ENCODE assay signal across 18 mouse cellular contexts in the genomic region with DNA sequence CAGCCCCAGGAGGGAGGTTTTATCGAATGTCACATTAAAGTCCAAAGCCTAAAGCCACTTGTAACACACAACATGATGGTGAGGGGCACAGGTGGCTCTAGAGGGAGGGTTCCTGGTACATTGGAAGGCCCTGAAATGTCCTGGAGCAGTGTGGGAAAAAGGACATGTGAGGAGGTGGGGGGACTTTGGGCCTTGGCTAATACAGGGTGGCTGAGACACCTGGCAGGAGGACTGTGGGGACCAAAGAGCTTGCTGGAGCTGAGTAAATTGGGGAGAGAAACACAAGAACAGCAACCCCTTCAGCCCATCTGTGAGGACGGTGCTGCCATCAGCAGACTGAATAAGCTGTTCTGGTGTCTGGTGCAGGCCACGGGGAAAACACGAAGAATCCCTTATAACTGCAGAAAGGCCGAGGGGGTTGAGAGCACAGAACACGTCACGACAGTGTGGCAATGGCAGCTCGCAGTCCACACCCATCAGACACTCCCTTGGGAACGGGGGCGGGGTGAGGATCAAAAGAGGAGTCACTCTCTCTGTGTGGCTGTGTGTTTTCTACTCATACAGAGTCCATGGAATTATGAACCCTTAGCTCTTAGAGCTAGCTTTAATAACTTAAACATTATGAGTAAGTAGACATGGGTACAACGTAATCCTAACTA. TPM values are rescaled to one million over a fixed set of nuclear protein-coding genes. Genes with fewer than 3 reads are reported as not detected.
A peak's percentile ranks its signal among the peaks of the same experiment; 100 is the strongest.
DNase-seq lines count a peak whose midpoint lies in the region; ATAC-seq lines count a peak whose summit lies in the region.
"Had no signal": no experiment of that assay in that cellular context is flagged by ENCODE, and none has a peak within 500 bp of the region (broad histone marks: within the 10 kb centered on the region; RNA-seq: fewer than 3 reads in every experiment).

No protein-coding gene starts in this region.

- DNase-seq in adrenal gland, postnatal 14 days: peak; percentile 61
- no peak for DNase-seq in adrenal gland, adult 8-10 months
- DNase-seq in heart, embryonic 10.5 days (ENCODE audit: low spot score): peak; percentile 69
- no peak for DNase-seq in heart, adult 9 months (ENCODE audit: low spot score in 2 of 2)
- DNase-seq in 3134 (ENCODE audit: extremely low read depth, insufficient read length, low spot score): peak; percentile 46
- no peak for DNase-seq in layer of hippocampus, adult 9-11 months
- DNase-seq: adrenal gland, postnatal 25 days; cerebellum, adult 18-20 months; cerebellum, adult 9-11 months; cerebellum, postnatal 36 days; heart, postnatal 10 days; kidney, adult 11 months had no signal

- no peaks in the 10 kb centered on the region for H3K9me3 ChIP-seq in heart, embryonic 10.5 days
- H3K9me3 ChIP-seq in intestine, embryonic 16.5 days (ENCODE audit: control insufficient read depth, low read length): no peaks in the 10 kb centered on the region
- H3K9me3 ChIP-seq in hindbrain, embryonic 16.5 days (ENCODE audit: control insufficient read depth, low read length): no peaks in the 10 kb centered on the region
- H3K9me3 ChIP-seq: embryonic facial prominence, embryonic 13.5 days; forebrain, embryonic 12.5 days; hindbrain, embryonic 13.5 days had no signal

- peak; percentile 67 for ATAC-seq in intestine, embryonic 16.5 days
- ATAC-seq in hindbrain, embryonic 16.5 days: no peak
- ATAC-seq: forebrain, embryonic 16.5 days had no signal

- no peaks in the 10 kb centered on the region for H3K27me3 ChIP-seq in heart, embryonic 10.5 days (ENCODE audit: insufficient read depth, poor library complexity, severe bottlenecking)
- no peaks in the 10 kb centered on the region for H3K27me3 ChIP-seq in intestine, embryonic 16.5 days (replicated peaks; ENCODE audit: control insufficient read depth, insufficient read depth, low read length)
- H3K27me3 ChIP-seq in hindbrain, embryonic 16.5 days (replicated peaks; ENCODE audit: control insufficient read depth, insufficient read depth, low read length): no peaks in the 10 kb centered on the region
- H3K27me3 ChIP-seq: embryonic facial prominence, embryonic 13.5 days; forebrain, embryonic 12.5 days; hindbrain, embryonic 13.5 days had no signal

- H3K4me3 ChIP-seq in heart, embryonic 10.5 days: no peak overlapping the region
- no peak overlapping the region for H3K4me3 ChIP-seq in intestine, embryonic 16.5 days (ENCODE audit: low read length)
- no peak overlapping the region for H3K4me3 ChIP-seq in hindbrain, embryonic 16.5 days (ENCODE audit: low read length)
- H3K4me3 ChIP-seq: embryonic facial prominence, embryonic 13.5 days; forebrain, embryonic 12.5 days; hindbrain, embryonic 13.5 days had no signal

- no peak overlapping the region for H3K4me2 ChIP-seq in intestine, embryonic 16.5 days (ENCODE audit: low read depth, low read length)
- no peak overlapping the region for H3K4me2 ChIP-seq in hindbrain, embryonic 16.5 days (ENCODE audit: low read length)
- H3K4me2 ChIP-seq: embryonic facial prominence, embryonic 13.5 days; forebrain, embryonic 12.5 days; hindbrain, embryonic 13.5 days had no signal

- H3K9ac ChIP-seq in intestine, embryonic 16.5 days (ENCODE audit: low read depth, low read length): no peak overlapping the region
- H3K9ac ChIP-seq in hindbrain, embryonic 16.5 days (ENCODE audit: low read depth, low read length): no peak overlapping the region
- H3K9ac ChIP-seq: embryonic facial prominence, embryonic 13.5 days; forebrain, embryonic 12.5 days; hindbrain, embryonic 13.5 days had no signal

- H3K27ac ChIP-seq in heart, embryonic 10.5 days: no peak overlapping the region
- H3K27ac ChIP-seq in intestine, embryonic 16.5 days (ENCODE audit: low read length): no peak overlapping the region
- no peak overlapping the region for H3K27ac ChIP-seq in hindbrain, embryonic 16.5 days (ENCODE audit: low read depth, low read length)
- H3K27ac ChIP-seq: embryonic facial prominence, embryonic 13.5 days; forebrain, embryonic 12.5 days; hindbrain, embryonic 13.5 days had no signal

- WGBS in heart, embryonic 10.5 days: 77% methylated on average over 11 of the region's 11 CpGs
- 77% methylated on average over 11 of the region's 11 CpGs for WGBS in intestine, embryonic 16.5 days
- 87% methylated on average over 11 of the region's 11 CpGs for WGBS in hindbrain, embryonic 16.5 days

- peaks cover 23% of the 10 kb centered on the region for H3K4me1 ChIP-seq in heart, embryonic 10.5 days
- peaks cover 20% of the 10 kb centered on the region for H3K4me1 ChIP-seq in intestine, embryonic 16.5 days (ENCODE audit: control insufficient read depth, insufficient read depth, low read length)
- H3K4me1 ChIP-seq in hindbrain, embryonic 16.5 days (ENCODE audit: control insufficient read depth, insufficient read depth, low read depth, low read length): peaks cover 13% of the 10 kb centered on the region
- H3K4me1 ChIP-seq: forebrain, embryonic 12.5 days had no signal

- H3K36me3 ChIP-seq in heart, embryonic 10.5 days: 0 out of 2 replicates have a peak, but pooled peaks cover 2% of the 10 kb centered on the region
- H3K36me3 ChIP-seq in intestine, embryonic 16.5 days (ENCODE audit: control insufficient read depth, insufficient read depth, low read length): no peaks in the 10 kb centered on the region
- no peaks in the 10 kb centered on the region for H3K36me3 ChIP-seq in hindbrain, embryonic 16.5 days (ENCODE audit: control insufficient read depth, insufficient read depth, low read length)
- H3K36me3 ChIP-seq: hindbrain, embryonic 13.5 days had no signal

RNA-seq across cellular contexts. Expression of gene Yy1, which starts 24.4 kb away (rescaled TPM):
- total RNA-seq in adrenal gland, postnatal 14 days (2021): 74.2 and 77.6 TPM in 2 replicates
- total RNA-seq in adrenal gland, adult 8-10 months (2022): 10 to 100 TPM; 65.4 to 76.7 (median 70.7) TPM
- 11.8 and 17.5 TPM in 2 replicates for polyA plus RNA-seq in heart, embryonic 10.5 days (2016; fragmentation: Nextera tagmentation; extraction: Ambion mirVana)
- polyA plus RNA-seq in intestine, embryonic 16.5 days (2015; fragmentation: Nextera tagmentation; extraction: Ambion mirVana): 10.0 and 11.4 TPM in 2 replicates
- 9.7 and 9.8 TPM in 2 replicates for polyA plus RNA-seq in hindbrain, embryonic 16.5 days (2015; fragmentation: Nextera tagmentation; extraction: Ambion mirVana)

Comparison
In these comparisons a context has a peak if more than half of its experiments do, and no peak if none do; other contexts are left out.
1. DNase-seq: peak in adrenal gland, postnatal 14 days (single experiment), heart, embryonic 10.5 days (single experiment) and 3134 (single experiment); none in adrenal gland, adult 8-10 months (single experiment), heart, adult 9 months (0 of 2) and layer of hippocampus, adult 9-11 months (single experiment).